Mouse (Mus musculus): ENCODE measurements around the gene Rack1. TPM values are rescaled to one million over a fixed set of nuclear protein-coding genes. Genes with fewer than 3 reads are reported as not detected.
"Not testable (repeated sequence)": the region's sequence is repeated elsewhere in the genome, so short reads cannot be mapped to it uniquely, and the experiment has no call there.

Rack1 gene
- polyA plus RNA-seq, 1 experiment from 2014 or later, result 400 TPM

- Histone ChIP-seq H3K4me3 (ENCODE audit: low read depth, low read length) (no peak overlapping the region), H3K9ac (replicated peaks; ENCODE audit: low read depth, low read length) (no peak overlapping the region), H3K27ac (ENCODE audit: low read depth, low read length) (no peak overlapping the region), H3K27me3 (ENCODE audit: control insufficient read depth, insufficient read depth, low read length) (no peaks in the 10 kb centered on the region), H3K4me2 (ENCODE audit: low read depth, low read length) (peak overlapping the region; percentile 39), H3K9me3 (ENCODE audit: control insufficient read depth, low read length) (no peaks in the 10 kb centered on the region), H3K4me1 (ENCODE audit: control insufficient read depth, insufficient read depth, low read length) (no peaks in the 10 kb centered on the region), H3K36me3 (ENCODE audit: control insufficient read depth, insufficient read depth, low read length) (no peaks in the 10 kb centered on the region)
- WGBS, result 19% methylated on average over 20 of the region's 20 CpGs
- ATAC-seq (ENCODE audit: low read depth), result peak; percentile 49; the same call in 1 of the 2 replicates
Observed at GRCm38 (mm10) chr11:48789973-48790823, 9.9 kb upstream of the Rack1 start.

GRCm38 (mm10) chr11:48790946-48791345 lies 9.2 kb upstream of the Rack1 start:
- Histone ChIP-seq H3K9me3 (ENCODE audit: control insufficient read depth, low read length) (no peaks in the 10 kb centered on the region), H3K9ac (replicated peaks; ENCODE audit: low read depth, low read length) (no peak overlapping the region), H3K4me3 (ENCODE audit: low read depth, low read length) (no peak overlapping the region), H3K27ac (ENCODE audit: low read depth, low read length) (no peak overlapping the region), H3K27me3 (ENCODE audit: control insufficient read depth, insufficient read depth, low read length) (no peaks in the 10 kb centered on the region), H3K36me3 (ENCODE audit: control insufficient read depth, insufficient read depth, low read length) (no peaks in the 10 kb centered on the region), H3K4me2 (ENCODE audit: low read depth, low read length) (no peak overlapping the region), H3K4me1 (ENCODE audit: control insufficient read depth, insufficient read depth, low read length) (no peaks in the 10 kb centered on the region)
- no peak for ATAC-seq (ENCODE audit: low read depth)
- WGBS, result 44% methylated on average over 8 of the region's 8 CpGs

- not testable (repeated sequence) for H3K9me3 ChIP-seq (ENCODE audit: control insufficient read depth, low read length); H3K27ac ChIP-seq (ENCODE audit: low read depth, low read length)
- WGBS, result 89% methylated on average over 9 of the region's 9 CpGs
Observed at GRCm38 (mm10) chr11:48791894-48792293, 8.2 kb upstream of the Rack1 start.

GRCm38 (mm10) chr11:48793184-48793583 lies 6.9 kb upstream of the Rack1 start:
- WGBS, result 99% methylated on average over 3 of the region's 3 CpGs
- H3K4me3 ChIP-seq (ENCODE audit: low read depth, low read length), result no peak overlapping the region
- no peak overlapping the region for H3K9ac ChIP-seq (replicated peaks; ENCODE audit: low read depth, low read length)
- no peaks in the 10 kb centered on the region for H3K4me1 ChIP-seq (ENCODE audit: control insufficient read depth, insufficient read depth, low read length)
- H3K27me3 ChIP-seq (ENCODE audit: control insufficient read depth, insufficient read depth, low read length), result no peaks in the 10 kb centered on the region
- no peaks in the 10 kb centered on the region for H3K36me3 ChIP-seq (ENCODE audit: control insufficient read depth, insufficient read depth, low read length)
- H3K9me3 ChIP-seq (ENCODE audit: control insufficient read depth, low read length), result no peaks in the 10 kb centered on the region
- H3K4me2 ChIP-seq (ENCODE audit: low read depth, low read length), result no peak overlapping the region
- no peak for ATAC-seq (ENCODE audit: low read depth)
- H3K27ac ChIP-seq (ENCODE audit: low read depth, low read length), result no peak overlapping the region

More at GRCm38 (mm10) chr11:48791894-48792293, 8.2 kb upstream of the Rack1 start:
- H3K36me3 ChIP-seq (ENCODE audit: control insufficient read depth, insufficient read depth, low read length); H3K4me3 ChIP-seq (ENCODE audit: low read depth, low read length); H3K4me2 ChIP-seq (ENCODE audit: low read depth, low read length); ATAC-seq (ENCODE audit: low read depth); H3K4me1 ChIP-seq (ENCODE audit: control insufficient read depth, insufficient read depth, low read length); H3K9ac ChIP-seq (replicated peaks; ENCODE audit: low read depth, low read length); H3K27me3 ChIP-seq (ENCODE audit: control insufficient read depth, insufficient read depth, low read length): not testable (repeated sequence)

- Histone ChIP-seq H3K4me3 (ENCODE audit: low read depth, low read length) (no peak overlapping the region), H3K27ac (ENCODE audit: low read depth, low read length) (no peak overlapping the region), H3K36me3 (ENCODE audit: control insufficient read depth, insufficient read depth, low read length) (no peaks in the 10 kb centered on the region), H3K9me3 (ENCODE audit: control insufficient read depth, low read length) (no peaks in the 10 kb centered on the region), H3K27me3 (ENCODE audit: control insufficient read depth, insufficient read depth, low read length) (no peaks in the 10 kb centered on the region), H3K9ac (replicated peaks; ENCODE audit: low read depth, low read length) (no peak overlapping the region), H3K4me2 (ENCODE audit: low read depth, low read length) (no peak overlapping the region), H3K4me1 (ENCODE audit: control insufficient read depth, insufficient read depth, low read length) (peaks cover 7% of the 10 kb centered on the region)
- 91% methylated on average over 7 of the region's 7 CpGs for WGBS
- ATAC-seq (ENCODE audit: low read depth), result no peak
Observed at GRCm38 (mm10) chr11:48795221-48795620, 4.9 kb upstream of the Rack1 start.

DNA sequence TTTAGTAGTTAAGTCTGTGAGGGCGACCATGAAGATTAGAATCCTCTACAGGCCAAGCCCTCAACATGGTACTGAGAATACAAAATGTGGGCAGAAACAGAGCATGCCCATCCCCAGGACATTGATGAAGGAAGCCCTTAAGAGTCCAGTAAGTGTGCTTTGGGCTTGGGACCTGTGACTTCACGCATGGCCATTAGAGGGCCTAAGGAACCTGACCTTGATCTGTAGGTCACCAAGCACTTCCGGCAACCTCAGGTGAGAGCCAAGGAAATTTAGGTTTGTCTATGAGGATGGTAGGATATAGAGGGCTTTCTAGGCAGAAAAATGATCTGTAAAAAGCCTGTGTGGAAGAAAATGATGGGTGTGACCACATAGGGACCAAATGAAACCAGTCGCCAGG lies 3.8 kb upstream of the Rack1 start:
- peaks cover 10% of the 10 kb centered on the region for H3K4me1 ChIP-seq (ENCODE audit: control insufficient read depth, insufficient read depth, low read length)
- H3K9ac ChIP-seq (replicated peaks; ENCODE audit: low read depth, low read length), result no peak overlapping the region
- H3K4me3 ChIP-seq (ENCODE audit: low read depth, low read length), result no peak overlapping the region
- no peaks in the 10 kb centered on the region for H3K27me3 ChIP-seq (ENCODE audit: control insufficient read depth, insufficient read depth, low read length)
- WGBS, result 83% methylated on average over 4 of the region's 4 CpGs
- ATAC-seq (ENCODE audit: low read depth), result no peak
- H3K27ac ChIP-seq (ENCODE audit: low read depth, low read length), result no peak overlapping the region
- H3K36me3 ChIP-seq (ENCODE audit: control insufficient read depth, insufficient read depth, low read length), result no peaks in the 10 kb centered on the region
- no peak overlapping the region for H3K4me2 ChIP-seq (ENCODE audit: low read depth, low read length)
- no peaks in the 10 kb centered on the region for H3K9me3 ChIP-seq (ENCODE audit: control insufficient read depth, low read length)

GRCm38 (mm10) chr11:48797287-48797686 lies 2.8 kb upstream of the Rack1 start:
- Histone ChIP-seq H3K27me3 (ENCODE audit: control insufficient read depth, insufficient read depth, low read length) (no peaks in the 10 kb centered on the region), H3K4me2 (ENCODE audit: low read depth, low read length) (no peak overlapping the region), H3K4me3 (ENCODE audit: low read depth, low read length) (no peak overlapping the region), H3K9ac (replicated peaks; ENCODE audit: low read depth, low read length) (no peak overlapping the region), H3K9me3 (ENCODE audit: control insufficient read depth, low read length) (no peaks in the 10 kb centered on the region), H3K36me3 (ENCODE audit: control insufficient read depth, insufficient read depth, low read length) (peaks cover 9% of the 10 kb centered on the region; the same call in 1 of the 2 replicates), H3K4me1 (ENCODE audit: control insufficient read depth, insufficient read depth, low read length) (peaks cover 20% of the 10 kb centered on the region), H3K27ac (ENCODE audit: low read depth, low read length) (no peak overlapping the region)
- WGBS, result 94% methylated on average over 5 of the region's 5 CpGs
- no peak for ATAC-seq (ENCODE audit: low read depth)

DNA sequence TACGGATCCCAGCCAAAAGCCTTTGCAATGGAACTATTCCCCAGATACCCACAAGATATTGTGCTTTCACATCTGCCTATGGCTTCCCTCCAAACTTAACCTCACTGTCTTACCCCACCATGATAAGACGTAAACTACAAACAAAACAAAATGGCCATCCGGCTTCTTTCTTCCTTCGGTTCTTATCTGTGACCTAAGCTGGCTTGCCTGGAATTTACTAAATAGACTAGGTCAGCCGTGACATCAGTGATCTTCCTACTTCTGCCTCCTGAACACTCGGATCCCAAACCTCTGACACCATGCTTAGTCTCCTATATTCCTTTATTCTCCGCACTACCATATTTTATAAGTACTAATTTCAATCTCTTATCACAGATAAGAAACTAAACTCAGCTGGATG lies 1.8 kb upstream of the Rack1 start:
- Histone ChIP-seq H3K27ac (ENCODE audit: low read depth, low read length) (no peak overlapping the region), H3K4me1 (ENCODE audit: control insufficient read depth, insufficient read depth, low read length) (peaks cover 22% of the 10 kb centered on the region), H3K4me2 (ENCODE audit: low read depth, low read length) (peak overlapping the region; percentile 87; the same call in 1 of the 2 replicates), H3K9me3 (ENCODE audit: control insufficient read depth, low read length) (no peaks in the 10 kb centered on the region), H3K36me3 (ENCODE audit: control insufficient read depth, insufficient read depth, low read length) (peaks cover 16% of the 10 kb centered on the region), H3K27me3 (ENCODE audit: control insufficient read depth, insufficient read depth, low read length) (no peaks in the 10 kb centered on the region), H3K9ac (replicated peaks; ENCODE audit: low read depth, low read length) (no peak overlapping the region), H3K4me3 (ENCODE audit: low read depth, low read length) (no peak overlapping the region)
- 87% methylated on average over 7 of the region's 7 CpGs for WGBS
- no peak for ATAC-seq (ENCODE audit: low read depth)
